Mouse (Mus musculus) hindbrain, postnatal 0 days (tissue): ENCODE measurements around the gene Mvb12a. TPM values are rescaled to one million over a fixed set of nuclear protein-coding genes. Genes with fewer than 3 reads are reported as not detected.

ENCODE experiments used
- ATAC-seq: fragments of 200-750 bp; cut with Nextera tagmentation; 2 replicates; pipeline ENCODE4 v1.8.0; 2017; ENCODE audit warnings: mild to moderate bottlenecking, moderate TSS enrichment, moderate library complexity
- DNase-seq: peaks from one replicate; pipeline ENCODE4 v3.0.0-alpha.2; 2015; ENCODE audit warnings: low spot score
- H3K27ac ChIP-seq: fragments of 300-500 bp; sonication (generic); 2 replicates; pipeline ENCODE4 v1.5.1; 2014; ENCODE audit warnings: mild to moderate bottlenecking
- H3K27me3 ChIP-seq: fragments of 300-500 bp; sonication (generic); 2 replicates; pipeline ENCODE4 v1.6.1; 2014; ENCODE audit warnings: low read length, mixed read lengths; ENCODE audit not compliant: insufficient read depth
- H3K36me3 ChIP-seq: fragments of 300-500 bp; sonication (generic); 2 replicates; pipeline ENCODE4 v1.6.1; 2014; ENCODE audit warnings: low read length, mixed read lengths; ENCODE audit not compliant: insufficient read depth
- H3K4me1 ChIP-seq: fragments of 300-500 bp; sonication (generic); 2 replicates; pipeline ENCODE4 v1.6.1; 2014; ENCODE audit warnings: antibody characterized with exemption, low read length, mixed read lengths; ENCODE audit not compliant: insufficient read depth
- H3K4me2 ChIP-seq: fragments of 300-500 bp; sonication (generic); 2 replicates; pipeline ENCODE4 v1.6.1; 2014; ENCODE audit warnings: low read depth, mild to moderate bottlenecking, low read length, moderate library complexity, mixed read lengths
- H3K4me3 ChIP-seq: fragments of 300-500 bp; sonication (generic); 2 replicates; pipeline ENCODE4 v1.5.1; 2014; ENCODE audit warnings: low read length
- H3K9ac ChIP-seq: fragments of 300-500 bp; sonication (generic); replicated peaks from 2 replicates; pipeline ENCODE4 v1.6.1; 2014; ENCODE audit warnings: mild to moderate bottlenecking, low read length, moderate library complexity, mixed read lengths
- H3K9me3 ChIP-seq: fragments of 300-500 bp; sonication (generic); 2 replicates; pipeline ENCODE4 v1.6.1; 2016; ENCODE audit warnings: low read length, mixed read lengths
- CTCF ChIP-seq: IDR thresholded peaks from 2 replicates; pipeline ENCODE4 v1.5.1; 2016; ENCODE audit warnings: antibody characterized with exemption, control low read depth, low read depth
- WGBS: fragments of 180-500 bp; shearing (Covaris S2); extraction: QIAGEN DNeasy Blood & Tissue Kit; methylation state at CpG from one replicate; pipeline ENCODE4 v1.1.7; 2014; 5-methylcytosine and 5-hydroxymethylcytosine counted together
- polyA plus RNA-seq: library from polyadenylated mRNA; unstranded; fragments of >200 nt; fragmentation: Nextera tagmentation; extraction: Ambion mirVana; gene quantifications from 2 replicates; pipeline ENCODE4 v1.2.1, GENCODE M21; 2015
- total RNA-seq: library from RNA; depleted of rRNA; stranded (reverse); fragments of >200 nt; gene quantifications from 2 replicates; pipeline ENCODE4 v1.2.3, GENCODE M21; 2014

The Mvb12a gene
- total and polyA plus RNA-seq, 2 experiments from 2014 or later, result 83.8 to 85.7 TPM

GRCm38 (mm10) chr8:71591017-71591416 lies 48.3 kb downstream of the Mvb12a start:
- Histone ChIP-seq H3K4me2 (peak overlapping the region; percentile 84), H3K27ac (peak overlapping the region; percentile 98), H3K4me3 (peak overlapping the region; percentile 71), H3K36me3 (peaks cover 3% of the 10 kb centered on the region; the same call in 1 of the 2 replicates), H3K4me1 (peaks cover 8% of the 10 kb centered on the region), H3K9ac (peak overlapping the region; percentile 84), H3K27me3 (no peaks in the 10 kb centered on the region), H3K9me3 (no peaks in the 10 kb centered on the region)
- DNase-seq (no peak), ATAC-seq (no peak)
- TF ChIP-seq CTCF, result no peak
- WGBS, result 29% methylated on average over 5 of the region's 5 CpGs

GRCm38 (mm10) chr8:71591471-71592373 lies 49.0 kb downstream of the Mvb12a start, which contains the start of gene Pgls:
Gene Pgls, plus strand, starts transcription at chr8:71592176.
- ATAC-seq (peak; percentile 83), DNase-seq (peak; percentile 98)
- under 1% methylated on average over 71 of the region's 71 CpGs for WGBS
- H3K36me3 ChIP-seq, result no peaks in the 10 kb centered on the region
- peak within 1 kb of the TSS; percentile 84 for H3K4me2 ChIP-seq
- peak within 1 kb of the TSS; percentile 71 for H3K4me3 ChIP-seq
- H3K27ac ChIP-seq, result peak within 1 kb of the TSS; percentile 98
- H3K4me1 ChIP-seq, result peaks cover 11% of the 10 kb centered on the region
- H3K9ac ChIP-seq, result peak within 1 kb of the TSS; percentile 84
- H3K9me3 ChIP-seq, result no peaks in the 10 kb centered on the region
- no peaks in the 10 kb centered on the region for H3K27me3 ChIP-seq
- no peak for TF ChIP-seq CTCF

GRCm38 (mm10) chr8:71592374-71593170 lies 49.9 kb downstream of the Mvb12a start:
- peak overlapping the region; percentile 71 for H3K4me3 ChIP-seq
- H3K4me2 ChIP-seq, result peak overlapping the region; percentile 84
- WGBS, result 5% methylated on average over 60 of the region's 60 CpGs
- H3K9me3 ChIP-seq, result no peaks in the 10 kb centered on the region
- ATAC-seq, result peak; percentile 74
- H3K4me1 ChIP-seq, result peaks cover 11% of the 10 kb centered on the region
- TF ChIP-seq CTCF, result peak; percentile 37; the same call in 1 of the 2 replicates
- H3K36me3 ChIP-seq, result no peaks in the 10 kb centered on the region
- peak; percentile 84 for DNase-seq
- H3K27ac ChIP-seq, result peak overlapping the region; percentile 98
- no peaks in the 10 kb centered on the region for H3K27me3 ChIP-seq
- peak overlapping the region; percentile 84 for H3K9ac ChIP-seq

- no peaks in the 10 kb centered on the region for H3K27me3 ChIP-seq
- H3K9me3 ChIP-seq, result no peaks in the 10 kb centered on the region
- DNase-seq (no peak), ATAC-seq (no peak)
- no peak for TF ChIP-seq CTCF
- peak overlapping the region; percentile 98; the same call in 1 of the 2 replicates for H3K27ac ChIP-seq
- H3K4me2 ChIP-seq, result no peak overlapping the region
- peaks cover 11% of the 10 kb centered on the region for H3K4me1 ChIP-seq
- 87% methylated on average over 8 of the region's 8 CpGs for WGBS
- H3K9ac ChIP-seq, result 0 out of 2 replicates have a peak overlapping the region, but pooled peaks have one; percentile 24
- H3K4me3 ChIP-seq, result no peak overlapping the region
- no peaks in the 10 kb centered on the region for H3K36me3 ChIP-seq
These were observed 51.0 kb downstream of the Mvb12a start for GRCm38 (mm10) chr8:71593556-71594323.

- H3K4me2 ChIP-seq, result no peak overlapping the region
- no peak overlapping the region for H3K4me3 ChIP-seq
- no peaks in the 10 kb centered on the region for H3K36me3 ChIP-seq
- H3K27ac ChIP-seq, result no peak overlapping the region
- DNase-seq, result no peak
- H3K9me3 ChIP-seq, result no peaks in the 10 kb centered on the region
- no peak overlapping the region for H3K9ac ChIP-seq
- no peak for TF ChIP-seq CTCF
- whole genome bisulfite sequencing, result 92% methylated on average over 4 of the region's 4 CpGs
- H3K4me1 ChIP-seq, result peaks cover 11% of the 10 kb centered on the region
- ATAC-seq, result no peak
- no peaks in the 10 kb centered on the region for H3K27me3 ChIP-seq
These were observed 51.6 kb downstream of the Mvb12a start for GRCm38 (mm10) chr8:71594324-71594722.

- H3K9me3 ChIP-seq, result no peaks in the 10 kb centered on the region
- H3K4me1 ChIP-seq, result peaks cover 11% of the 10 kb centered on the region
- peak overlapping the region; percentile 25 for H3K4me2 ChIP-seq
- no peaks in the 10 kb centered on the region for H3K36me3 ChIP-seq
- peaks cover 4% of the 10 kb centered on the region; the same call in 1 of the 2 replicates for H3K27me3 ChIP-seq
- peak; percentile 50 for ATAC-seq
- no peak overlapping the region for H3K27ac ChIP-seq
- DNase-seq, result peak; percentile 91
- 0 out of 2 replicates have a peak overlapping the region, but pooled peaks have one; percentile 21 for H3K9ac ChIP-seq
- no peak overlapping the region for H3K4me3 ChIP-seq
- 8% methylated on average over 27 of the region's 27 CpGs for WGBS
- peak; percentile 100 for TF ChIP-seq CTCF
These were observed 53.1 kb downstream of the Mvb12a start for GRCm38 (mm10) chr8:71595862-71596261.
